Mouse (Mus musculus) urinary bladder, postnatal 4 days (tissue): ENCODE measurements around the gene Olfr59.

Source experiments
- DNase-seq, 2 experiments: peaks; one replicate each; pipeline ENCODE4 v3.0.0; 2021 to 2022; ENCODE audit warnings: low spot score in 2 of 2

Olfr59 gene

GRCm38 (mm10) chr11:74283436-74283835 is at the start of gene Olfr59:
TSS of gene Olfr59 (plus strand) at chr11:74283736.
- no peak for DNase-seq

GRCm38 (mm10) chr11:74241201-74241600 is 42.3 kb upstream of the Olfr59 start:
- DNase-seq, result no peak

- no peak for DNase-seq
Observed at GRCm38 (mm10) chr11:74259508-74259907, 24.0 kb upstream of the Olfr59 start, which contains the start of gene Olfr406. TSS of gene Olfr406 (plus strand) at chr11:74259808.

GRCm38 (mm10) chr11:74287256-74287655 is 3.7 kb downstream of the Olfr59 start:
- DNase-seq, result no peak

- no peak for DNase-seq
Observed at GRCm38 (mm10) chr11:74326044-74326443, 42.5 kb downstream of the Olfr59 start.

- DNase-seq, result no peak
Observed at GRCm38 (mm10) chr11:74328781-74329180, 45.2 kb downstream of the Olfr59 start.

- no peak for DNase-seq
Observed at GRCm38 (mm10) chr11:74337931-74338330, 54.4 kb downstream of the Olfr59 start, which contains the start of gene Olfr410. TSS of gene Olfr410 (minus strand) at chr11:74338031.
